Mouse (Mus musculus): Measurements from ENCODE around the gene Ptprc.

DNA sequence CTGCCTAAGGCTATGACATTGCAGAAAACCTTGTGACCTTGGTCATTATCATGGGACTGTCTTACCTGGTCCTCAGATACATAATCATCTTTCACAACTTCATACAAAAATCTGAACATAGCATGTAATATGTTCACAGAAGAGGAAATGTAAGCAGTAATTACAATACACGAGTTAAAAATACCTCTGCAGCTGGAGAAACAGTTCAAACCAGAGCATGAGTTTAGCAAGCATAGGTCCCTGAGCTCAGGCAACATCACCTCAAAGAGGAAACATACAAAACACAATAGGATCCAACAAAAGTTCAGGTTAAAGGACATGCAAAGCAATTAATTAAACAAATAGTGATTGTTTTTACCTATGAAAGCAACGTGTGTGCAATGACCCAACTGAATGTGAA, 17.8 kb downstream of the Ptprc start:
- no peak for TF ChIP-seq CTCF (IDR thresholded peaks at IDR 0.05; ENCODE audit: low read depth, low read length)
- TF ChIP-seq POLR2A (IDR thresholded peaks at IDR 0.05; ENCODE audit: insufficient read depth, low read length), result no peak

All from ES-Bruce4 (cell line).